Mouse (Mus musculus) kidney, adult 2 months (tissue): ENCODE measurements around the gene Rtn4rl1.

Experiments used
- CTCF ChIP-seq: fragments of 200-500 bp; conservative IDR thresholded peaks from 2 replicates; pipeline ENCODE4 v1.5.1; 2011; ENCODE audit warnings: low read depth, mild to moderate bottlenecking, control low read depth, low read length, moderate library complexity, mixed read lengths; ENCODE audit not compliant: insufficient read depth, insufficient read length
- POLR2A ChIP-seq: fragments of 200-500 bp; IDR thresholded peaks from one replicate; pipeline ENCODE4 v1.6.1; 2011; ENCODE audit warnings: low read depth, low read length, control low read depth

GRCm38 (mm10) chr11:75150346-75150745 is 43.2 kb upstream of the Rtn4rl1 start:
- TF ChIP-seq POLR2A (no peak), CTCF (no peak)
